Mouse (Mus musculus): Measurements from ENCODE around the gene Alpl. TPM values are rescaled to one million over a fixed set of nuclear protein-coding genes. Genes with fewer than 3 reads are reported as not detected.

Alpl gene
- total and polyA plus RNA-seq, 3 experiments, result not detected

- TF ChIP-seq MEF2A (IDR thresholded peaks at IDR 0.05; ENCODE audit: extremely low read depth, insufficient replicate concordance, low read depth, low read length, poor library complexity, severe bottlenecking), result no peak
- no peak for TF ChIP-seq CHD2 (IDR thresholded peaks at IDR 0.05; ENCODE audit: low read length)
- TF ChIP-seq ZKSCAN1 (IDR thresholded peaks at IDR 0.05; ENCODE audit: low read depth, low read length), result no peak
Observed at GRCm38 (mm10) chr4:137740350-137740749, 55.8 kb downstream of the Alpl start (continued).

GRCm38 (mm10) chr4:137739151-137739923 is 56.8 kb downstream of the Alpl start:
- Histone ChIP-seq H3K36me3 (ENCODE audit: control insufficient read depth in 1 of 2, insufficient read depth in 2 of 2, low read length in 2 of 2) (peaks cover 0 to 7% of the 10 kb centered on the region in 2 experiments; a peak in 2 of 4 replicates), H3K79me2 (ENCODE audit: control insufficient read depth, insufficient read depth, low read length, poor library complexity) (no peaks in the 10 kb centered on the region), H3K27me3 (ENCODE audit: control insufficient read depth in 1 of 2, insufficient read depth in 2 of 2, low read length in 2 of 2) (no peaks in the 10 kb centered on the region), H3K9ac (ENCODE audit: control insufficient read depth, low read depth, low read length, poor library complexity, severe bottlenecking) (no peak overlapping the region), H3K9me3 (replicated peaks; ENCODE audit: insufficient read depth, low read length) (no peaks in the 10 kb centered on the region), H3K4me3 (ENCODE audit: control insufficient read depth in 1 of 2, insufficient read depth in 1 of 2, low read depth in 2 of 2, low read length in 2 of 2) (peak overlapping the region in 1 of 2 experiments; percentile 7; a peak in 1 of 4 replicates), H3K4me1 (ENCODE audit: control insufficient read depth in 1 of 2, insufficient read depth in 2 of 2, low read length in 2 of 2) (peaks cover 6 to 18% of the 10 kb centered on the region in 2 experiments), H3K27ac (ENCODE audit: control insufficient read depth, low read depth, low read length) (no peak overlapping the region; the same call in 1 of the 2 replicates)
- no peak for TF ChIP-seq CHD2 (IDR thresholded peaks at IDR 0.05; ENCODE audit: low read length)
- 0 out of 4 replicates have a peak, but pooled peaks of 1 of the 2 experiments have one; percentile 25 for TF ChIP-seq POLR2A (IDR thresholded peaks at IDR 0.05; ENCODE audit: control insufficient read depth in 1 of 2, insufficient read depth in 1 of 2, low read depth in 1 of 2, low read length in 2 of 2, poor library complexity in 1 of 2)
- no peak for TF ChIP-seq CHD1 (IDR thresholded peaks at IDR 0.05; ENCODE audit: low read depth, low read length)
- peak; percentile 93 for TF ChIP-seq HCFC1 (IDR thresholded peaks at IDR 0.05; ENCODE audit: low read depth, low read length)
- 0 out of 2 replicates have a peak, but pooled peaks have one; percentile 25 for TF ChIP-seq ELF1 (IDR thresholded peaks at IDR 0.05; ENCODE audit: low read depth, low read length)
- TF ChIP-seq USF2 (IDR thresholded peaks at IDR 0.05; ENCODE audit: borderline replicate concordance in 1 of 2, insufficient read depth in 1 of 2, low read depth in 1 of 2, low read length in 2 of 2), result peak in 1 of 2 experiments; percentile 71; a peak in 2 of 4 replicates
- peak; percentile 95 for TF ChIP-seq USF1 (IDR thresholded peaks at IDR 0.05; ENCODE audit: low read depth, low read length)
- DNase-seq (ENCODE audit: low read depth, low spot score), result peak; percentile 76

GRCm38 (mm10) chr4:137737760-137738159 is 58.4 kb downstream of the Alpl start:
- peaks cover 6 to 18% of the 10 kb centered on the region in 2 experiments for H3K4me1 ChIP-seq (ENCODE audit: control insufficient read depth in 1 of 2, insufficient read depth in 2 of 2, low read length in 2 of 2)
- TF ChIP-seq ZKSCAN1 (IDR thresholded peaks at IDR 0.05; ENCODE audit: low read depth, low read length) (0 out of 2 replicates have a peak, but pooled peaks have one; percentile 44), SIN3A (IDR thresholded peaks at IDR 0.05; ENCODE audit: low read length) (no peak)
- no peaks in the 10 kb centered on the region for H3K27me3 ChIP-seq (ENCODE audit: control insufficient read depth in 1 of 2, insufficient read depth in 2 of 2, low read length in 2 of 2)

More at GRCm38 (mm10) chr4:137737760-137738159, 58.4 kb downstream of the Alpl start:
- no peak for DNase-seq (ENCODE audit: low read depth, low spot score)
- Histone ChIP-seq H3K79me2 (ENCODE audit: control insufficient read depth, insufficient read depth, low read length, poor library complexity) (no peaks in the 10 kb centered on the region), H3K9me3 (replicated peaks; ENCODE audit: insufficient read depth, low read length) (no peaks in the 10 kb centered on the region), H3K36me3 (ENCODE audit: control insufficient read depth in 1 of 2, insufficient read depth in 2 of 2, low read length in 2 of 2) (peaks cover 0 to 7% of the 10 kb centered on the region in 2 experiments; a peak in 2 of 4 replicates), H3K4me3 (ENCODE audit: control insufficient read depth in 1 of 2, insufficient read depth in 1 of 2, low read depth in 2 of 2, low read length in 2 of 2) (no peak overlapping the region), H3K9ac (ENCODE audit: control insufficient read depth, low read depth, low read length, poor library complexity, severe bottlenecking) (no peak overlapping the region), H3K27ac (ENCODE audit: control insufficient read depth, low read depth, low read length) (no peak overlapping the region)
